21 mouse cellular contexts compared by ENCODE assay signal in genomic region chr13:43537854-43538253, GRCm38 (mm10). TPM values are rescaled to one million over a fixed set of nuclear protein-coding genes. Genes with fewer than 3 reads are reported as not detected.
DNase-seq lines count a peak whose midpoint lies in the region; ATAC-seq lines count a peak whose summit lies in the region.
"Had no signal": no experiment of that assay in that cellular context is flagged by ENCODE, and none has a peak within 500 bp of the region (broad histone marks: within the 10 kb centered on the region; RNA-seq: fewer than 3 reads in every experiment).

No protein-coding gene starts in this region.

- 0 out of 2 replicates have a peak overlapping the region, but pooled peaks have one; percentile 30 for H3K27ac ChIP-seq in forebrain, embryonic 10.5 days
- no peak overlapping the region for H3K27ac ChIP-seq in forebrain, embryonic 12.5 days
- peak overlapping the region; percentile 16 to 58; a peak in 2 of 4 replicates for H3K27ac ChIP-seq in heart, embryonic 14.5 days (replicated peaks in 1 of 2; ENCODE audit: control insufficient read depth in 1 of 2, insufficient read depth in 1 of 2, low read depth in 2 of 2, low read length in 2 of 2)
- no peak overlapping the region for H3K27ac ChIP-seq in kidney, embryonic 16.5 days (ENCODE audit: low read length)
- H3K27ac ChIP-seq: embryonic facial prominence, embryonic 10.5 days; hindbrain, embryonic 10.5 days; hindbrain, embryonic 14.5 days; kidney, embryonic 15.5 days had no signal

- H3K4me2 ChIP-seq in forebrain, embryonic 12.5 days = no peak overlapping the region
- no peak overlapping the region for H3K4me2 ChIP-seq in heart, embryonic 14.5 days (ENCODE audit: low read length)
- H3K4me2 ChIP-seq in kidney, embryonic 16.5 days (replicated peaks; ENCODE audit: low read depth, low read length) = no peak overlapping the region
- H3K4me2 ChIP-seq: hindbrain, embryonic 14.5 days; kidney, embryonic 15.5 days had no signal

- no peak overlapping the region for H3K9ac ChIP-seq in forebrain, embryonic 12.5 days
- no peak overlapping the region for H3K9ac ChIP-seq in heart, embryonic 14.5 days (ENCODE audit: low read length)
- H3K9ac ChIP-seq in kidney, embryonic 16.5 days (replicated peaks; ENCODE audit: low read length) = 0 out of 2 replicates have a peak overlapping the region, but pooled peaks have one; percentile 24
- H3K9ac ChIP-seq: hindbrain, embryonic 14.5 days; kidney, embryonic 15.5 days had no signal

- no peaks in the 10 kb centered on the region for H3K9me3 ChIP-seq in forebrain, embryonic 10.5 days
- H3K9me3 ChIP-seq in forebrain, embryonic 12.5 days = no peaks in the 10 kb centered on the region
- H3K9me3 ChIP-seq in heart, embryonic 14.5 days (ENCODE audit: control insufficient read depth, low read length) = no peaks in the 10 kb centered on the region
- no peaks in the 10 kb centered on the region for H3K9me3 ChIP-seq in kidney, embryonic 16.5 days (ENCODE audit: low read length)
- H3K9me3 ChIP-seq: embryonic facial prominence, embryonic 10.5 days; hindbrain, embryonic 10.5 days; kidney, embryonic 15.5 days had no signal

- H3K4me1 ChIP-seq in forebrain, embryonic 10.5 days = peaks cover 41% of the 10 kb centered on the region
- peaks cover 24% of the 10 kb centered on the region for H3K4me1 ChIP-seq in forebrain, embryonic 12.5 days
- H3K4me1 ChIP-seq in heart, embryonic 14.5 days (ENCODE audit: control insufficient read depth in 2 of 2, insufficient read depth in 2 of 2, low read length in 2 of 2) = peaks cover 20 to 32% of the 10 kb centered on the region in 2 experiments
- no peaks in the 10 kb centered on the region for H3K4me1 ChIP-seq in kidney, embryonic 16.5 days (ENCODE audit: insufficient read depth, low read length)

- H3K4me3 ChIP-seq in forebrain, embryonic 10.5 days = no peak overlapping the region
- no peak overlapping the region for H3K4me3 ChIP-seq in forebrain, embryonic 12.5 days (replicated peaks)
- H3K4me3 ChIP-seq in heart, embryonic 14.5 days (ENCODE audit: control insufficient read depth in 1 of 2, insufficient read depth in 1 of 2, low read depth in 1 of 2, low read length in 2 of 2) = no peak overlapping the region
- no peak overlapping the region for H3K4me3 ChIP-seq in kidney, embryonic 16.5 days (ENCODE audit: low read length)
- H3K4me3 ChIP-seq: embryonic facial prominence, embryonic 10.5 days; hindbrain, embryonic 10.5 days; kidney, embryonic 15.5 days had no signal

- no peak for ATAC-seq in forebrain, embryonic 12.5 days (ENCODE audit: low FRiP score)
- ATAC-seq in heart, embryonic 14.5 days (ENCODE audit: insufficient number of reproducible peaks, insufficient read depth, low FRiP score, low read depth) = no peak
- ATAC-seq in kidney, embryonic 16.5 days (ENCODE audit: low FRiP score, low TSS enrichment) = no peak
- ATAC-seq: CD4-positive, CD25-positive, alpha-beta regulatory T cell, adult 4 months; forebrain, embryonic 16.5 days; intestine, embryonic 16.5 days had no signal

- 64% methylated on average over 6 of the region's 6 CpGs for WGBS in forebrain, embryonic 10.5 days
- 70% methylated on average over 6 of the region's 6 CpGs for WGBS in forebrain, embryonic 12.5 days
- 47% methylated on average over 6 of the region's 6 CpGs for WGBS in heart, embryonic 14.5 days
- WGBS in kidney, embryonic 16.5 days = 45% methylated on average over 6 of the region's 6 CpGs

- no peak for DNase-seq in forebrain, embryonic 10.5 days (ENCODE audit: extremely low spot score, low spot score)
- no peak for DNase-seq in heart, adult 18-20 months
- no peak for DNase-seq in kidney, postnatal 36 days
- DNase-seq in urinary bladder, postnatal 10 days (ENCODE audit: low spot score) = no peak
- DNase-seq: adrenal gland, adult 2 months; adrenal gland, postnatal 25 days; B cell, adult 2 months; cerebellum, adult 2 months; cerebellum, postnatal 10 days; gastrocnemius, postnatal 10 days; kidney, adult 2 months had no signal

- no peaks in the 10 kb centered on the region for H3K27me3 ChIP-seq in forebrain, embryonic 10.5 days (ENCODE audit: poor library complexity, severe bottlenecking)
- no peaks in the 10 kb centered on the region for H3K27me3 ChIP-seq in forebrain, embryonic 12.5 days
- no peaks in the 10 kb centered on the region for H3K27me3 ChIP-seq in heart, embryonic 14.5 days (ENCODE audit: control insufficient read depth, insufficient read depth, low read length)
- H3K27me3 ChIP-seq in kidney, embryonic 16.5 days (ENCODE audit: insufficient read depth, low read length) = no peaks in the 10 kb centered on the region
- H3K27me3 ChIP-seq: kidney, embryonic 15.5 days had no signal

- H3K36me3 ChIP-seq in forebrain, embryonic 10.5 days (replicated peaks) = peaks cover 4% of the 10 kb centered on the region; the same call in 1 of the 2 replicates
- no peaks in the 10 kb centered on the region for H3K36me3 ChIP-seq in forebrain, embryonic 12.5 days (replicated peaks)
- H3K36me3 ChIP-seq in heart, embryonic 14.5 days (ENCODE audit: control insufficient read depth, insufficient read depth, low read length) = peaks cover 11% of the 10 kb centered on the region
- no peaks in the 10 kb centered on the region for H3K36me3 ChIP-seq in kidney, embryonic 16.5 days (ENCODE audit: insufficient read depth, low read length)
- H3K36me3 ChIP-seq: embryonic facial prominence, embryonic 10.5 days; hindbrain, embryonic 10.5 days had no signal

RNA-seq across cellular contexts. Expression of gene Mcur1, which starts 22.1 kb away (rescaled TPM):
- polyA plus RNA-seq in forebrain, embryonic 10.5 days (2016; fragmentation: Nextera tagmentation; extraction: Ambion mirVana) = 10.1 and 10.5 TPM in 2 replicates
- 11.7 and 11.8 TPM in 2 replicates for polyA plus RNA-seq in forebrain, embryonic 12.5 days (2016; fragmentation: Nextera tagmentation; extraction: Ambion mirVana)
- 21.4 and 23.1 TPM in 2 replicates for polyA plus RNA-seq in heart, embryonic 14.5 days (2014; fragmentation: Nextera tagmentation; extraction: Ambion mirVana)
- total RNA-seq in heart, adult 18-20 months (2021) = 10 to 100 TPM; 49.3 to 52.2 TPM
- polyA plus RNA-seq in kidney, embryonic 16.5 days (2015; fragmentation: Nextera tagmentation; extraction: Ambion mirVana) = 22.2 and 23.0 TPM in 2 replicates

RNA-seq across cellular contexts. Expression of gene Ranbp9, which starts 56.8 kb away (rescaled TPM):
- 8.2 and 10.6 TPM in 2 replicates for polyA plus RNA-seq in forebrain, embryonic 10.5 days (2016; fragmentation: Nextera tagmentation; extraction: Ambion mirVana)
- 13.4 and 15.6 TPM in 2 replicates for polyA plus RNA-seq in forebrain, embryonic 12.5 days (2016; fragmentation: Nextera tagmentation; extraction: Ambion mirVana)
- polyA plus RNA-seq in heart, embryonic 14.5 days (2014; fragmentation: Nextera tagmentation; extraction: Ambion mirVana) = 8.8 and 13.7 TPM in 2 replicates
- 10 to 100 TPM; 40.5 to 45.0 TPM for total RNA-seq in heart, adult 18-20 months (2021)
- polyA plus RNA-seq in kidney, embryonic 16.5 days (2015; fragmentation: Nextera tagmentation; extraction: Ambion mirVana) = 8.4 and 9.1 TPM in 2 replicates

Comparison
In these comparisons a context has a peak if more than half of its experiments do, and no peak if none do; other contexts are left out.
1. H3K27ac ChIP-seq: peak in forebrain, embryonic 10.5 days (single experiment) and heart, embryonic 14.5 days (2 of 2); none in forebrain, embryonic 12.5 days (single experiment) and kidney, embryonic 16.5 days (single experiment).